Mouse (Mus musculus) liver, embryonic 14.5 days (tissue): ENCODE measurements at regions not wholly inside any gene's neighbourhood (a gene's known extent, or its start where the extent isn't known, plus 50 kb on each side); places are given as distances from the start of the nearest gene placed in this dataset.

ENCODE experiments used
- ATAC-seq: fragments of 200-750 bp; cut with Nextera tagmentation; 2 replicates; pipeline ENCODE4 v1.8.0; 2017; ENCODE audit warnings: moderate number of reproducible peaks, mild to moderate bottlenecking, moderate library complexity; ENCODE audit not compliant: insufficient read depth
- DNase-seq, 3 experiments: peaks; one replicate each; pipeline ENCODE4 v3.0.0-alpha.2; 2012 to 2013; ENCODE audit warnings: low read depth in 3 of 3, low spot score in 3 of 3
- H3K27ac ChIP-seq: fragments of 300-500 bp; sonication (generic); 2 replicates; pipeline ENCODE4 v1.5.1; 2014; ENCODE audit warnings: moderate library complexity, mild to moderate bottlenecking, control low read depth, inconsistent platforms
- H3K27me3 ChIP-seq: fragments of 300-500 bp; sonication (generic); 2 replicates; pipeline ENCODE4 v1.6.1; 2014; ENCODE audit warnings: mild to moderate bottlenecking, low read length, moderate library complexity; ENCODE audit not compliant: control insufficient read depth, insufficient read depth
- H3K36me3 ChIP-seq: fragments of 300-500 bp; sonication (generic); replicated peaks from 2 replicates; pipeline ENCODE4 v1.6.1; 2014; ENCODE audit warnings: low read depth; ENCODE audit not compliant: control insufficient read depth, insufficient read depth
- H3K4me1 ChIP-seq, 2 experiments: fragments of 200-500 bp in 1 of 2; fragments of 300-500 bp in 1 of 2; sonication (generic) in 1 of 2; replicated peaks; 2 replicates each; pipeline ENCODE4 v1.6.1; 2012 to 2014; ENCODE audit warnings: antibody characterized with exemption in 1 of 2, inconsistent platforms in 1 of 2, low read length in 1 of 2; ENCODE audit not compliant: control insufficient read depth in 2 of 2, insufficient read depth in 2 of 2
- H3K4me2 ChIP-seq: fragments of 300-500 bp; sonication (generic); 2 replicates; pipeline ENCODE4 v1.6.1; 2014; ENCODE audit warnings: low read depth, mild to moderate bottlenecking, control low read depth, moderate library complexity
- H3K4me3 ChIP-seq, 2 experiments: fragments of 200-500 bp in 1 of 2; fragments of 300-500 bp in 1 of 2; sonication (generic) in 1 of 2; 2 replicates each; pipeline ENCODE4 v1.5.1; 2012 to 2014; ENCODE audit warnings: low read depth in 2 of 2, low read length in 2 of 2, mild to moderate bottlenecking in 2 of 2, control low read depth in 1 of 2, inconsistent platforms in 1 of 2, moderate library complexity in 1 of 2; ENCODE audit not compliant: insufficient read depth in 1 of 2
- H3K9ac ChIP-seq: fragments of 300-500 bp; sonication (generic); replicated peaks from 2 replicates; pipeline ENCODE4 v1.6.1; 2014; ENCODE audit warnings: mild to moderate bottlenecking, control low read depth, moderate library complexity
- H3K9me3 ChIP-seq: fragments of 300-500 bp; sonication (generic); 2 replicates; pipeline ENCODE4 v1.6.1; 2016; ENCODE audit warnings: low read length, mixed read lengths; ENCODE audit not compliant: control insufficient read depth
- CTCF ChIP-seq: IDR thresholded peaks from 2 replicates; pipeline ENCODE4 v1.5.1; 2016; ENCODE audit warnings: antibody characterized with exemption, low read depth, control low read depth
- EP300 ChIP-seq: IDR thresholded peaks from 2 replicates; pipeline ENCODE4 v1.6.1; 2016; ENCODE audit warnings: antibody characterized with exemption, low read depth
- WGBS: fragments of 180-500 bp; shearing (Covaris S2); extraction: QIAGEN DNeasy Blood & Tissue Kit; methylation state at CpG from one replicate; pipeline ENCODE4 v1.1.7; 2014; ENCODE audit not compliant: insufficient replicate concordance; 5-methylcytosine and 5-hydroxymethylcytosine counted together

DNA sequence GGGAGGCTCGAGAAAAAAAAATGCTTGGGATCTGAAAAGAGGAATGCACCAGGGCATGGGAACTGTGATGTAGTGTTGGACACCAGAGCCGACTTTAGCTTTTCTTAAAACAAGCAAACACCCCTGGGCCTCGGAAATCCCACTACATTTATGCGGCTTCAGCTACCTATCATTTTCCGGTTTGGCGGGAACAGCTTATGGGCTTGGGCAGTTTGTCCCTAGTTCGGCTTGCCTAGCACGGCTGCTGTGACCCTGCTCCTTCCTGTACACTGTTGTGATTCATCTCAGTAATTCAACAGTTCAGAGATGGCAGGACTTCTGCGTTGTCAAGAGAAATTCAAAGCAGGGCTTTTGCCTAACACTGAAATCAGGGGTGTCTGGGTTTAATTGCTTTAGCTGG lies 561.5 kb upstream of the Zeb2 start:
- no peak overlapping the region for H3K27ac ChIP-seq
- H3K27me3 ChIP-seq, result no peaks in the 10 kb centered on the region
- H3K4me2 ChIP-seq, result no peak overlapping the region
- DNase-seq (no peak), ATAC-seq (no peak)
- no peak overlapping the region for H3K4me3 ChIP-seq
- H3K9me3 ChIP-seq, result no peaks in the 10 kb centered on the region
- TF ChIP-seq CTCF (no peak), EP300 (no peak)
- no peaks in the 10 kb centered on the region for H3K36me3 ChIP-seq
- WGBS, result 73% methylated on average over 9 of the region's 9 CpGs
- no peak overlapping the region for H3K9ac ChIP-seq
- no peaks in the 10 kb centered on the region for H3K4me1 ChIP-seq

- Histone ChIP-seq H3K4me3 (no peak overlapping the region), H3K27ac (no peak overlapping the region), H3K9ac (no peak overlapping the region), H3K27me3 (no peaks in the 10 kb centered on the region), H3K4me2 (no peak overlapping the region), H3K36me3 (no peaks in the 10 kb centered on the region), H3K9me3 (no peaks in the 10 kb centered on the region), H3K4me1 (no peaks in the 10 kb centered on the region)
- TF ChIP-seq EP300 (no peak), CTCF (no peak)
- 54% methylated on average over 2 of the region's 2 CpGs for WGBS
- ATAC-seq (no peak), DNase-seq (no peak)
These were observed 558.6 kb upstream of the Zeb2 start for GRCm38 (mm10) chr2:45675776-45676175.

- ATAC-seq, result no peak
- WGBS, result 68% methylated on average over 1 of the region's 1 CpGs
- DNase-seq, result no peak
These were observed 538.8 kb upstream of the Zeb2 start for GRCm38 (mm10) chr2:45656011-45656410.

GRCm38 (mm10) chr2:45654693-45655092 lies 537.5 kb upstream of the Zeb2 start:
- no peak overlapping the region for H3K27ac ChIP-seq
- TF ChIP-seq EP300 (no peak), CTCF (no peak)
- DNase-seq (no peak), ATAC-seq (no peak)
- no peaks in the 10 kb centered on the region for H3K9me3 ChIP-seq
- H3K4me3 ChIP-seq, result no peak overlapping the region
- no peaks in the 10 kb centered on the region for H3K27me3 ChIP-seq
- no peak overlapping the region for H3K9ac ChIP-seq
- no peak overlapping the region for H3K4me2 ChIP-seq
- no peaks in the 10 kb centered on the region for H3K4me1 ChIP-seq
- no peaks in the 10 kb centered on the region for H3K36me3 ChIP-seq

More at GRCm38 (mm10) chr2:45656011-45656410, 538.8 kb upstream of the Zeb2 start:
- Histone ChIP-seq H3K27me3 (no peaks in the 10 kb centered on the region), H3K9me3 (no peaks in the 10 kb centered on the region), H3K4me1 (no peaks in the 10 kb centered on the region), H3K4me2 (no peak overlapping the region), H3K36me3 (no peaks in the 10 kb centered on the region), H3K27ac (no peak overlapping the region), H3K4me3 (no peak overlapping the region), H3K9ac (no peak overlapping the region)
- TF ChIP-seq EP300 (no peak), CTCF (no peak)

DNA sequence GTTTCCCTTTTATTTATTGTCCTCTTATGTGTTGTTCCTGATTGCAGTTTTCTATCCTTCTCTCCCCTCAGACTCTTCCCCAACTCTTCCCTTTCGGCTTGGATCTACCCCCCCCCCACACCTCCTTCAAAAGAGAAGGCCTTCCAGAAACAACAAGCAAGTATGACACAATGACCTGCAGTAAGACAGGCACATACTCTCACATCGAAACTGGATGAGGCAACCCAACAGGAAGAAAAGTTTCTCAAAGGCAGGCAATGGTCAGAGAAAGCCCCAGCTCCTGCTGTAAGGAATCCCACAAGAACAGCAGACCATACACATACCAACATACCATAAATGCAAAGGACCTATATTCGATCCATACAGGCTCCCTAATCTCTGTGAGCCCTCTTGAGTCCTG lies 535.8 kb upstream of the Zeb2 start:
- DNase-seq, result no peak
- 46% methylated on average over 3 of the region's 3 CpGs for WGBS
- H3K4me1 ChIP-seq, result no peaks in the 10 kb centered on the region
- H3K9me3 ChIP-seq, result no peaks in the 10 kb centered on the region
- ATAC-seq, result no peak
- no peaks in the 10 kb centered on the region for H3K36me3 ChIP-seq
- H3K27ac ChIP-seq, result no peak overlapping the region
- H3K9ac ChIP-seq, result no peak overlapping the region
- H3K27me3 ChIP-seq, result no peaks in the 10 kb centered on the region
- H3K4me3 ChIP-seq, result no peak overlapping the region
- no peak overlapping the region for H3K4me2 ChIP-seq
- TF ChIP-seq EP300 (no peak), CTCF (no peak)
